Mouse (Mus musculus) gastrocnemius, adult 2 months (tissue): Measurements from ENCODE around the gene Tnr. TPM values are rescaled to one million over a fixed set of nuclear protein-coding genes. Genes with fewer than 3 reads are reported as not detected.

ENCODE experiments used
- DNase-seq: peaks from one replicate; pipeline ENCODE4 v3.0.0; 2022
- H3K27ac ChIP-seq: fragments of 200-600 bp; 2 replicates; pipeline ENCODE4 v1.8.1; 2022; ENCODE audit warnings: mild to moderate bottlenecking
- H3K4me3 ChIP-seq: fragments of 200-600 bp; 2 replicates; pipeline ENCODE4 v1.8.1; 2022; ENCODE audit warnings: mild to moderate bottlenecking, moderate library complexity
- CTCF ChIP-seq: fragments of 200-600 bp; IDR thresholded peaks from 2 replicates; pipeline ENCODE4 v1.8.1; 2022; ENCODE audit warnings: antibody characterized with exemption, mild to moderate bottlenecking, moderate library complexity
- intact Hi-C: fragments of 180-260 bp; cut with DNase I; formaldehyde crosslinking; loops from one replicate; pipeline ENCODE4 v1.15.1; 2025
- total RNA-seq, 2 experiments: library from RNA; stranded (reverse); gene quantifications; 2 replicates each; pipeline ENCODE4 v1.2.3; 2021

The Tnr gene
- total RNA-seq, 2 experiments from 2014 or later: not detected

DNA sequence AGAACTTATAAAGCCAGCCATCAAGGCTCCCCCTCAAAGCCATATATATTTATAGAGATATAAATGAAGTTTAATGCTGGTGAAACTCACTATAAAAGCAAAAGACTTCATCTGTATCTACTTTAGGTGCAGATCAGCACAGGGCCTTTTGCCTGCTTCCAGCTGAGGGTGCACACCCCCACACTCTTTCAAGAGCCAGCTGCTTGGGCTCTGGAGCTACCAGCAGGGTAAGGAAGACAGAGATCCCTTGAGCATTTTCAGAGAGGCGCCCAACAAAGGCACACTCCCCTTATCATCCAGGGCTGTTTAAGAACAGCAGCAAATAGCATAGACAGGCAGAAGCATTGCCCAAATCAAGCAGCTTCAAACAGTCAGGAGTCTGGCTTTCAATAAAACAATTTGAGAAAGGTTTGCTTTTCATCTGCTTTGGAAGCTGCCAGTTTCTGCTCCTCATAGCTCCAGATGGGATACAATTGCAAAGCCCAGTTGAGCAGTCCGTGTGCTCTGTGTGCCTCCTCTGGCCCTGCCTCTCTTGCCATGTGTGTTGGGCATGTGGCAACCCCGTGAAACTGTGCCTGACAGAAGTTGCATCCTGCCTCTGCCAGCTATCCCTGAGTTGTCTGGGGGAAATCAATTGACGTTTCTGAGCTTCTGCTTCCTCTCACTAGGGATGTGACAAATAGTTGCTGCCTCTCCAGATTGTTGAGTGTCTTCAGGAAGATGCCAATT lies 9.4 kb downstream of the Tnr start:
- Histone ChIP-seq H3K4me3 (no peak overlapping the region), H3K27ac (no peak overlapping the region)
- intact Hi-C loops: no loop called here
- TF ChIP-seq CTCF: no peak
- no peak for DNase-seq

DNA sequence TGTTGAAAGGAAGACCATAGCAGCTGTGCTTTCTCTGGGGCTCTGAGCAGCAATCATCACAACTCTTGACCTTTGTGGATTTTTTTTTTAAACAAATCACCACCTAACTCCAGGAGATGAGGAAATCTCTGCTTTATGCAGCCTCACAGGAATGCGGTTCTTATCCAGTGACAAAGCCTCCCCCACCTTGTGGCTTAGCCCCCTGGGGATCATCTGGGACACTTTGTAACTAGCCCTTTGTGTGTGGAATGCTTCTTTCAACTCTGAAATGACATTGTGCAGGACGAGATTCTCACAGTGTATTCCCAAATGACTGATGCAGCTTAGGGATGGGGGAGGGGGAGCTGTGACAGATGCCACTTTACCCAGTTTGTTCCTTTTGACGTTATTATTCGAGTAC lies 12.0 kb downstream of the Tnr start:
- H3K4me3 ChIP-seq: no peak overlapping the region
- H3K27ac ChIP-seq: no peak overlapping the region
- intact Hi-C loops: no loop called here
- no peak for TF ChIP-seq CTCF
- DNase-seq: no peak

DNA sequence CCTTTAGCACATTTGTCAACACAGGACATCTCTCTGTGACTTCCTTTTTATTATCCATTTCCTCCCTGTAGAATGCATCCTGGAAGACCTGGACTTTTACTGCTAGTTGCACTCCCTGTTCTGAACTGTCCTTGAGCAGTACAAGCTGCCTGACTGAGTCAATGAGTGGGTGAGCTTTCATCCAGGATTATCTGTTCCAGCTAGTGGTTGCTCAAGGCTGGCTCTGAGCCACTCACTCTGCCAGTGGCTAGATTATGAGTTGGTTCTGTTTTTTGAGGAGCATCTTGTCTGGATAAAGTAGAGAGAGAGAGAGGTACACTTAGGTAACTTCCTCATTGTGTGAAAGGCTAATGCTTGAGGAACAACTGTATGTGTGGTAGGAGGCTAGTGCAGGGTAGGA lies 14.0 kb downstream of the Tnr start:
- no peak for TF ChIP-seq CTCF
- intact Hi-C loops: no loop called here
- no peak for DNase-seq
- Histone ChIP-seq H3K4me3 (no peak overlapping the region), H3K27ac (no peak overlapping the region)

DNA sequence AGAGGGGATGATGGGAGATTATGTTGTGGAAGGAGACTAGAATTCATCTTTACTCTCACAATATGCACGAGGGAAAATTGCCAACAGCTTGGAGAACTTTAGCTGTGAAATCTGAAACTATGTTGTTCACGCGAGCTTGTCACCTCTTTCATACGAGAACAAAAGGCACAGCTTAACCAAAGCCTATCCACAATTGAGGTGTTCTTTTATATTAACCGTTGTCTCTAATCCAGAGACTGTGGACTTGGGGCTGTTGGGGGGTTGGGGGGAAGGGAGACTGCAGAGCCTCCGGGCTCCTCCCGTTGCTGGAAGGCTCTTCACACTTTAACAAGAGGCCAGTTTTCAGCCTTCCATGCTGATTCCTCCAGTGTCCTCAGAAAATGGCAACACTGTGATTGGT lies 14.5 kb downstream of the Tnr start:
- no peak for TF ChIP-seq CTCF
- DNase-seq: no peak
- intact Hi-C loops: no loop called here

DNA sequence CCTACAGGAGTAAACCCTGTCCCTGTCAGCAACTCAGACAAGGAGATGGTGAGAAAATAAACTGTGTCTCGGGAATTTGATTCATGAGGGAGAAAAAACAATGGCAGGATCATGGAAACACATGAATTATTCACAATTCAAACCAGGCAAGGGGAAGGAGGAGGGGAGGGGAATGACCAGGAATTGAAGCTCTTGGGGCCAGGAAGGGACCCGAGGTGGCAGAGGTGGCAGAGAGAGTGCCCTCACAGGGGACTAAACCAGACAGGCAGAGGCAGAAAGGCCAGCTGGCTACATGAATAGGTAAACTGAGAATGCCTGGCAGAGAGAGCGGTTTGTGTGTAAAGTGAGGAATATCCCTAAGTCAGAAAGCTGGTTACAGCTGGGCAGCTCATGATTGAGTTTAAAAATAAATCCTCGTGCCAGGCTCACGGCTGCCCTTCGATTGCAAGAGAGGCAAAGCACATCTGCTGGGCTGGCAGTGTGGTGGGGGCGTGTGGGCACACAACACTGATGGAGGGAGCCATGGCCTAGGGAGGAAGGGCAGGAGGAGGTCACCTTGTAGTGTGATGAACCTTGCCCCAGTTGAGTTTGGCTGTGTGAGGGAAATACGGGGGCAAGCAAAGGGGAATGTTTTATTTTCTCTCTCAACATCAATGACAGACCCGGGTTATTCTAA lies 22.0 kb downstream of the Tnr start:
- Histone ChIP-seq H3K4me3 (no peak overlapping the region), H3K27ac (no peak overlapping the region)
- no peak for DNase-seq
- no peak for TF ChIP-seq CTCF
- intact Hi-C loops: no loop called here

More for the DNA sequence above, 14.5 kb downstream of the Tnr start:
- Histone ChIP-seq H3K27ac (no peak overlapping the region), H3K4me3 (no peak overlapping the region)

DNA sequence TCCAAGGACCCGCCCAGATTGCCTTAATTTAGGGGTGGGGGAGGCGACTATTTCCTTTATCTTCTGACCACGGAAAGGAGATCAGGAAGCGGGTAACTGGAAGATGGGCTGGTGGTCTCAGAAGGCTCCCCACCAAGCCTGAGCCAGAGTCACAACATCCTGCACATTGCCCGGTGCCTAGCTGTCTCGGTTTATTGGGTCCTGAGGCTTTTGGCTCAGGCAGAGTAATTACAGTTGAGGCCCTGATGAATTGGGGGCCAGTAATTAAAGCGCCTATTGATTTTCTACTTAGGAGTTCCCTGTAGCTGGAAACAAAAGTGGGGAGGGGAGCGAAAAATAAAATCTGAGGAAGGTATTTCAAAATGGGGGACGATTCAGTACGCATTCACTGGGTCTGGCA lies 27.5 kb downstream of the Tnr start:
- intact Hi-C loops: no loop called here
- no peak for DNase-seq
- no peak overlapping the region for H3K4me3 ChIP-seq
- H3K27ac ChIP-seq: no peak overlapping the region
- no peak for TF ChIP-seq CTCF

DNA sequence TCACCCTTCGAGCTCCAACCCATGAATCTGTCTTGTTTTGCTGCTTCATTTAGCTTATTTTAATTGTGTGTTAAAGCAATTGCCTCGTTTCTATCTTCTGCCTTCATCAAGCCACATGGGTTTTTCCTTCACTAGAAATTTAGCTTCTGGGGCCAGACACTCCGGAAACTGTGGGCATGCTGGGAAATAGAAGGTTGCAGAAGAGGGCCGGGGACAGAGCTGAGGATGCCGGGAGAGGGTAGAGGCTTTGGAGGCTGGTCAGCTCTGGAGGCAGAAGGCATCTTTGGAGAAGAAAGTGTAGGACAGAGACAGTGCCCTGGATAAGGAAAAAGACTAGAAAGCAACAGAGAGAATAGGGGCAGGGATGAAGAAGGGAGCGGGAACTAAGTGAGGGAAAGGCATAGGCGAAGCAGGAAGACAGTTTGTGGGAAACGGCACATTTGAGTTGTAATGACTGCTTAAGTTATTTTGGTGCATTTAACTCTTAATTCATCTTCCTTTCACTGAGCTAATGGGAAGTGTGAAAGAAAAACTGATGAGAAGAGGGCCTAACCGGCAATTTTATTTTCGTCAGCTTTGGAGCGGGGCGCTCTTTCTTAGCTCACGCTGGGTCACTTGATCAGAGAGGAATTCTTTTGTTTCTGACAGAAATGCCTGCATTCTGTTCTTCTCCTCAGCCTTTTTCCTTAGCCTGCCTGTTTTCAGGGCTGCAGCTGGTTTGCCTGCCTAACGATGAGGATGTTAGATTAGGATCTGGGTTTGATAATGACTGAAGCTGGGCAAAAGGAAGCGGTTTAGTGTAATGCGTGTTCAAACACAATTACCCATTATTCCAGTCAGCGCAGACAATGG lies 28.2 kb downstream of the Tnr start:
- intact Hi-C loops: no loop called here
- Histone ChIP-seq H3K27ac (no peak overlapping the region), H3K4me3 (no peak overlapping the region)
- no peak for DNase-seq
- TF ChIP-seq CTCF: no peak

DNA sequence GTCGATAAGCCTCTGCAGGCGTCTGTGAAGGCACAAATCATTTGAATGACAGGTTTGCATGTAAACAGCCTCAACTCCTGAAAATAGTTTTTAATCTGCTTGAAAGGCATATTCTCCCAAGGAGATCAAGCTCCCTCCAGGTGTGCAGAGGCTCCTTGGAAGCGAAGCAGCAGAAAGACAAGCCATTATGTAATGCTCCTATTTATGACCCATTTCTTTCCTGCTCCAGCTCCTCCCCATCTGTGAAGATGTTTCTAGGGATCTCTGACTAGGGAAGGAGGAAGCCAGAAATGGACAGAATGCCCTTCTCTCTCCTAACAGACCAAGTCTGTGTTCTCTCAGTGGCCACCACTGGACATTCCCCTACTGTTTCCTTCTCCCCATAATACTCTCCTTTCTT lies 38.0 kb downstream of the Tnr start:
- no peak for TF ChIP-seq CTCF
- Histone ChIP-seq H3K27ac (no peak overlapping the region), H3K4me3 (no peak overlapping the region)
- DNase-seq: no peak
- intact Hi-C loops: no loop called here

DNA sequence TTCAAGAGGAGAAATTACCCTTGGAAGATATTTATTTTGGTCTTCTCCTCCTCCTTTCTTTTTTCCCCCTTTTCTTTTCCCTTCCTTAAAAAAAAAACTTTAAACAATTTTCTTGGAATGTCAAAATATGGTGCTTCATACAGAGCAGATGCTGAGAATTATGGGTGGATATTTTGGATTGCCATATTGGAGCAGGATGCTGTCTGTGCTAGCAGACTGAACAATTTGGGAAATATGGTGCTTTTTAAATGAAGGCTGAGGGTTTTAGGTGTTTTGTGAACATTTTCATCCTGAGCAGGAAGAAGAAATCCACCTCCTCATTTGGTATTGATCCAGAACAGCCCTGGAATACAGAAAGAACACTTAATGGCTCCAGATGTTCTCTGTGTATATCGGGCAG lies 41.6 kb downstream of the Tnr start:
- no peak overlapping the region for H3K27ac ChIP-seq
- no peak for TF ChIP-seq CTCF
- DNase-seq: no peak

DNA sequence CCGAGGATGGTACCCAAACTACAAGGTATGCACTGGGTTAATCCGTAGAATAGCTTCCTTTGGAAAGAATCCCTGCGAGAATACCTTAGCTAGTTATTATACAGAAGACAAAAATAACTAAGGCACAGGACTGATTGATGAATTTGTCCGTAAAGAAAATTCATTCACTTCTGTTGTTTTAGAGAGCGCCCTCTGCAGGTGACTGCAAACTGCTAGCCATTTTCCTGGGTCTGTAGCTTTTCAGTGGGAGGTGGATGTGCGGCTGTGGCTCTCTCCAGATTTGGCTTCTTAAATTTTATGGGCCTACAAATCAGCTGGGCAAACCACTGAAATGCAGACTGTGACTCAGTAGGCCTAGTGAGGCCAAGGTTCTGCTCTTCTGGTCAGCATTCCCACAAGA lies 42.5 kb downstream of the Tnr start:
- DNase-seq: no peak
- no peak overlapping the region for H3K4me3 ChIP-seq
- no peak overlapping the region for H3K27ac ChIP-seq
- intact Hi-C loops: loop anchor here (5.0 kb wide), 1 partner anchor 169 kb away; no protein-coding TSS in a partner anchor
- TF ChIP-seq CTCF: peak; percentile 41

More for the DNA sequence above, 41.6 kb downstream of the Tnr start:
- no peak overlapping the region for H3K4me3 ChIP-seq
- intact Hi-C loops: loop anchor here (5.0 kb wide), 1 partner anchor 168 kb away; no protein-coding TSS in a partner anchor

DNA sequence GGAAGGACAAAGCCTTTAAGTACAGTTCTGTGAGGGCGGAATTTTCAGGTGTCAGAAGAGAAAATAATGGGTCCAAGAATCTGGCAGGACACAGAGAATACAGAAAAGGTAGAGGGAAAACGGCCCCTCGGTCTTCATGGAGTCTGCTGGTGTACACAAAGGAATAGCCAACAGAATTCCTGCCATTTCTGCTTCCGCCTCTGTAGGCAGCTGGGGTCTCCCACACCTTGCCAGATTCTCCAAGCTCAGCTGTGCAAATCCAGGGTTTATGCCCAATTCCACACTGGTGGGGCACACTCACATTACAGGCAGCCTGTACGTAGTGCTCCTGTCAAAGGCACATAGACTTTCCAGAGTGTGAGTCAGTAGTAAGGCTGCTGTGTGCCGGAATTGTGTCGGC lies 43.6 kb downstream of the Tnr start:
- H3K27ac ChIP-seq: no peak overlapping the region
- TF ChIP-seq CTCF: no peak
- DNase-seq: no peak
- intact Hi-C loops: loop anchor here (5.0 kb wide), 1 partner anchor 170 kb away; no protein-coding TSS in a partner anchor
- no peak overlapping the region for H3K4me3 ChIP-seq

DNA sequence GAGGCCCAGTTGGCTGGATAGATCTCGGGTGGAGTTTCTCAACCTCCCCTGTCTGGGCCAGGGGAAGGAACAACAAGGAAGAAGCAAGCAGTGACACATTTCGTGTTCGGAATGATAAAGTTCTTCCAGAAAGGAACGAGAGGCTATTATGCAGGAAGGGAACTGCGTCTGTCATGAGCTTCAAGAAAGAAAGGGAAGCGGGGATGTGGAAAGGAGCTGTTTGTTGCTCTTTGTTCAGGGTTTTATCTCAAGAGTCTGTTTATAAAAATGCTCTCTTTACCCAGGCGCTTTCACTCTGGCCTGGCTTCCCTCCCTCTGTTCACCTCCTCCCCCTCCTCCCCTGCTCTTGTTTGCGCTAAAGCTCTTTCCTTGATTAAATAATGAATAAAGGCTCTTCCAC lies 46.7 kb downstream of the Tnr start:
- intact Hi-C loops: no loop called here
- Histone ChIP-seq H3K4me3 (no peak overlapping the region), H3K27ac (no peak overlapping the region)
- DNase-seq: no peak
- TF ChIP-seq CTCF: no peak

DNA sequence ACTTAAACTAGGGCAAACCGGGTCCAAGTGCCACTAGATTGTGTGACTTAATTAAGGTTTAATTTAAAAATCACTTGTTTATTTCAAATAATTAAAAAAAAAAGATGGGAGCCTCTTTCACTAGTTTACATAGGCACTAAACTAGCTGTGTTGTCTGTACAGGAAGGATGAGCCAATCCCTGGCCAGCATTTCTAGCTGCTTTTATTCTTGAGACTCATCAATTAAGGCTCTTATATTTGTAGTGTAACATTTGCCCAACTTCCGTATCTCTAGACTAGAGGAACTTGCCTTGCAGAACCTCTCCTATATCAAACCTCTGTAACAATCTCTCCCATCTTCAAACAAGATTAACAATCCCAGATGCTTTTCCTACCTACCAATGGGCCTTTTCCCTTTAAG lies 47.3 kb downstream of the Tnr start:
- DNase-seq: no peak
- Histone ChIP-seq H3K27ac (no peak overlapping the region), H3K4me3 (no peak overlapping the region)
- TF ChIP-seq CTCF: no peak
- intact Hi-C loops: no loop called here
